Mouse (Mus musculus) right cerebral cortex, adult 18-20 months (tissue): ENCODE results near the gene Tjp2.
A peak's percentile ranks its signal among the peaks of the same experiment; 100 is the strongest.

Source experiments
- DNase-seq: peaks from one replicate; pipeline ENCODE4 v3.0.0; 2022; ENCODE audit warnings: mixed read lengths

Tjp2 gene

GRCm38 (mm10) chr19:24176692-24177091, 48.1 kb downstream of the Tjp2 start:
- no peak for DNase-seq

- DNase-seq, result peak; percentile 26
Observed at GRCm38 (mm10) chr19:24174896-24175295, 49.9 kb downstream of the Tjp2 start.

GRCm38 (mm10) chr19:24173608-24174523, 51.0 kb downstream of the Tjp2 start:
- peak; percentile 92 for DNase-seq

- DNase-seq, result no peak
Observed at GRCm38 (mm10) chr19:24173020-24173419, 51.8 kb downstream of the Tjp2 start.

- DNase-seq, result no peak
Observed at GRCm38 (mm10) chr19:24168531-24168930, 56.3 kb downstream of the Tjp2 start.

- no peak for DNase-seq
Observed at GRCm38 (mm10) chr19:24166516-24167091, 58.2 kb downstream of the Tjp2 start.

GRCm38 (mm10) chr19:24163974-24164373, 60.9 kb downstream of the Tjp2 start:
- DNase-seq, result no peak

- no peak for DNase-seq
Observed at GRCm38 (mm10) chr19:24160460-24160859, 64.4 kb downstream of the Tjp2 start.

- DNase-seq, result no peak
Observed at GRCm38 (mm10) chr19:24159751-24160150, 65.1 kb downstream of the Tjp2 start.

- DNase-seq, result no peak
Observed at GRCm38 (mm10) chr19:24159334-24159733, 65.5 kb downstream of the Tjp2 start.

GRCm38 (mm10) chr19:24156067-24156455, 68.8 kb downstream of the Tjp2 start:
- DNase-seq, result no peak

- DNase-seq, result no peak
Observed at GRCm38 (mm10) chr19:24155395-24156066, 69.3 kb downstream of the Tjp2 start.

GRCm38 (mm10) chr19:24153266-24154023, 71.4 kb downstream of the Tjp2 start:
- DNase-seq, result peak; percentile 47

- no peak for DNase-seq
Observed at GRCm38 (mm10) chr19:24144009-24144408, 80.8 kb downstream of the Tjp2 start.

- DNase-seq, result peak; percentile 77
Observed at GRCm38 (mm10) chr19:24142621-24143061, 82.2 kb downstream of the Tjp2 start.

- DNase-seq, result no peak
Observed at GRCm38 (mm10) chr19:24140298-24140697, 84.5 kb downstream of the Tjp2 start.

- no peak for DNase-seq
Observed at GRCm38 (mm10) chr19:24137392-24137791, 87.4 kb downstream of the Tjp2 start.

GRCm38 (mm10) chr19:24134991-24135390, 89.8 kb downstream of the Tjp2 start:
- no peak for DNase-seq

GRCm38 (mm10) chr19:24134144-24134911, 90.5 kb downstream of the Tjp2 start:
- DNase-seq, result no peak

- DNase-seq, result no peak
Observed at GRCm38 (mm10) chr19:24123534-24124290, 101.1 kb downstream of the Tjp2 start.

GRCm38 (mm10) chr19:24123087-24123486, 101.7 kb downstream of the Tjp2 start:
- DNase-seq, result no peak
